Mouse (Mus musculus) adrenal gland, postnatal 4 days (tissue): ENCODE measurements around the gene Arnt2. TPM values are rescaled to one million over a fixed set of nuclear protein-coding genes. Genes with fewer than 3 reads are reported as not detected.
A peak's percentile ranks its signal among the peaks of the same experiment; 100 is the strongest.

Experiments
- DNase-seq, 2 experiments: peaks; one replicate each; pipeline ENCODE4 v3.0.0; 2021 to 2022; ENCODE audit warnings: low spot score in 2 of 2, mixed read lengths in 2 of 2
- long read RNA-seq, 2 experiments: library from polyadenylated mRNA; stranded (forward); transcript quantifications; one replicate each; pipeline ENCODE4 v2.0.0; 2021
- total RNA-seq, 2 experiments: library from RNA; stranded (reverse); gene quantifications; 2 replicates each; pipeline ENCODE4 v1.2.3; 2021

The Arnt2 gene
- 10 to 100 TPM; 57.8 to 62.5 TPM for total RNA-seq
- long read RNA-seq, experiment 1, full-length matches to known transcripts: 4 of 15 reads
- long read RNA-seq, experiment 1, partial matches to known transcripts: 1 of 15 reads
- long read RNA-seq, experiment 1, other reads (novel, unspliced or antisense): 10 of 15 reads
- long read RNA-seq, experiment 2, partial matches to known transcripts: 2 of 21 reads
- long read RNA-seq, experiment 2, other reads (novel, unspliced or antisense): 19 of 21 reads

DNA sequence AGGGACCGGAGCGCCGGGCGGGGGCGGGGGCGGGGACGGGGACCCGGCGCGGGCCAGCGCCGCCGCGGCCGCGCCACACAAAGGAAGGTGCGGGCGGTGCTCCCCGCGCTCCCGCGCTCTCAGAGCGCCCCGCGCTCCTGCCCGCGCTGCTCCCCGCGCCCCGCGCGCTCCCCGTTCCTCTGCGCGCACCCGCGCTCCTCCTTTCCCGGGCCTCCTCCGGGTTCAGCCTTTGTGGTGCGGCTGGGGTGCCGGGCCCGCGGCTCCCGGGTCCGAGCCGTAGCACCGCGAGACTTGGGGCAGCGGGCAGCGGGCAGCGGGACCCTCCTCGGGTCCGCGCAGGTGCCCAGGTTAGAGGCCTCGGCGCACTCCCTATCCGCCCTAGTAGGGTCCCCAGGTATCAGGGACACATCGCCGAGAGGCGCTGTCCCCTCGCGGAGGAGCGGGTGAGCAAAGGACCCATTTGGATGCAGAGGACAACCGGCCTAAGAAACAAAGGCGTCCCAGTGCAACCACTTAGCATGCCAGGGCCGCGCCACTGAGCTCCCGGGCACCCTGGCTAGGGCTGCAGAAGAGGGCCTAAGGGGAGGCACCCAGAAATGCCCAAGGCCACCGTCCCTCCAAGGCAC lies at the start of gene Arnt2:
Gene Arnt2 (minus strand): TSS at position 281 of the 626 bp plus-strand sequence.
- DNase-seq: peak; percentile 5 to 16

DNA sequence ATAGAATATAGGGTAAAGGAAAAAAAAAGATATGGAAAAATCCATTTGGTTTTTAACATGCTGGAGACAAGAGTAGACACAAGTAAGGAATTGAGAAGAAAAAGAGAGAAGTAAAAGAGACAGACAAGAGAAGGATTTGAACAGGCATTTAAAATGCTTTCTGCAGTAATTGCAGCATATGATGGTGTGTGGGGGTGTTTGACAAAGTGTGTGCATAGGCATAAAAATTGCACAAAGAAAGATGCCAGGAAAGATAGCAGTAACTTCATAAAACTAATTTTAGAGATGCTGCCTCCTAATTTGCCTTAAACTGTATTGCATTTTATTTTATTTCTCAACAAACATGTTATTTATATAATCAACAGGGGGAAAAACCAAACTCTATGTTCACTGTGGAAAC lies 41.7 kb upstream of the Arnt2 start:
- no peak for DNase-seq

DNA sequence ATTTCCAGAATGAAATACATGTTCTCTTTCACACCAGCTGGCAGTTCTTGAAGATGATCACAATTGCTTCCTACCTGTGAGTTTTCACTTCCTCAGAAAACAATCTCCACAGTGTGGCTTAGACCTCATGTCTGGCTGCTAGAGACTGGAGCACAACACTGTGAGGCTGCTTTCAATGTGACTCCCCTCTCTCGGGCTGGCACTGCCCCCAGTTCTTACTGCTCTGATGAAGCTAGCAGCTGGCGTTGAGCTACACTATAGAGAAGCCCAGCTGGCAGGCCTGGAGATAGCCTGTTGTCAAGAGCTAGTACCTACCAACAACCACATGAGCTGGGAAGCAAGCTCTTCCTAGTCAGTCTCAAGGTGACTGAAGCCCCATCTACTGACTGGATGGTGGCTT lies 39.1 kb upstream of the Arnt2 start:
- DNase-seq: no peak

DNA sequence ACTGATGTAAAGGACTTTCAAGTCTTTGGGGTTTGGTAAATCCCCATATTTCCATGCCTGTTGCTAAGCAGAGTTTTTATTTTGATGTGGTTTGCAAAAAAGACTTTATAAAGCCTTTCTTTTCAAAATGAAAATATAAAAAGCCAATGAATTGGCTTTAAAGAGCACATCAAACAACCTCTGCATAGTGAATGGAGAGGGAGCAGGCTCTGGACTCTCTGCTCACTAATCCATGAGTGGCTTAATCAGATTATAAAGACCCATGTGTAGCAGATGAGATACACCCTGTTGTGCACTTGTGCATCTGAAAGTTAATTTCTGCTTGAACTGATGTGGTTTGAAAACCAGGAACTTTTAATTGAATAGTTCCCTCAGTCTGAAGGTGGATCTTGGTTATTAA lies 38.5 kb upstream of the Arnt2 start:
- no peak for DNase-seq

DNA sequence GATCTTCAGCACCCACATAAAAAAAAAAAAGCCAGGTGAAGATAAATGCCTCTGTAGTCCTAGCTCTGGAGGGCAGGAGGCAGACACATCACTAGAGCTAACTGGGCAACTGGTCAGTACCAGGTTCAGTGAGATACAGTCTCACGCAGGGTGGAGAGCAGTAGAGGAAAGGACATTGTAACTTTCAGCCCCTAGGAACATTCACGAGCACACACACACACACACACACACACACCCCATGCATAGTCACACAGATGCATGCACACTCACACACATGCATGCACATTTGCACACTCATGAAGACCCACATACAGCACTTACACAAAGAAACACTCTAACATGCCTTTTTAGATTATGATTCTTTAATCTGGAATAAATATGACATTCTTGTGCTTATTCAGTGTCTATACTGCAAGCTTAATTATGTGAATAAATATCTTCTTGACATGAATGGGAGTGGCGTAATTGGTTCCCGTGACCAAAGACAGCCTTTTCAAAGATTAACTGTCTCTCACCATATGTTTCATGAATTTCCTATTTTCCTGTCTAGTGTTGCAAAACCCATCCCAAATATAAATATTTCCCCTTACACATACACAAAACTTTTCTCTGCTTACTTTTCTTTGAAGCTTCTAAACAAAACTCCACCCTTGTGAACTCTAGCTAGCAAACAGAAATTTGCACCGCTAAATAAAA lies 37.9 kb upstream of the Arnt2 start:
- no peak for DNase-seq

DNA sequence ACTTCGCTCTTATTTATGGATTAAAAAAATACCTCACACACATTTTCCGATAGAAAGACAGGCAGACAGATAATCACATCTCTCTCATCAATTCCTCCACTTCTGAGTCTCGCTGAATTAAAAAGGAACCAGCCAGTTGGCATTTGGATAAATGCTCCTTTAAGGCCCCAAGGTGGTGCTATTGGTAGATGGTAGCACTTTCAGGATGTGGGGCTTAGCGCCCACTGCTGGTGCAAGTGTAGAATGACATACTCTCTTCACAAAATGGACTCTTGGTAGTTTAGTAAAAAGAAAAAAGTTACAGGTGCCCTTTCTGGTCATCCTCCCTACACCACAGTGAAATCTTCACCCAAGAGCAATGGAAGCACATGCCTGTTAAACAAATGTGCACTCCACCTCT lies 37.1 kb upstream of the Arnt2 start:
- DNase-seq: peak in 1 of 2 experiments; percentile 24

DNA sequence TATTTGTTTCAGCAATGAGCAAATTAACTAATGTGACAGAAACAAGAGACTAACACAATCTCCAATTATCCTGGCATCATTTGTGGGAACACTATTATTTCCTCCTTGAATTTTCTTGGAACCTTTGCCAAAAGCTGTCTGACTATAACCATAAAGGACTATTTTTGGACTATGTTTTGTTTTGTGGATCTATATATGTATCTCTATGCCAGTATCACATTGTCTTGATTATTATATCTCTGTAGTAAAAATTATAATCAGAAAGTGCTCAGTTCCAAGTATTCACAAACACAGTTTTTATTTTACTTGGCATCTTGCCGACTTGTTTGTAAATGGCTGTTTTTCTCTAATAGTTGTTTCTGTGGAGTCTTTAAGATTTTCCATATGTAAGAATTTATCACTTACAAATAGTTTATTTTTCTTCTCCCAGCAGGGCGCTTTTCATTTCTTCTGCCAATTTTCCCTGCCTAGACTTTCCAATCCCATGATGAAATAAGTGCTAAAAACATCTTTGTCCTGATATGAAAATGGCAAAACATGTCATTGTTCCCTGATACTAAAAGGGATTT lies 32.5 kb upstream of the Arnt2 start:
- DNase-seq: no peak

DNA sequence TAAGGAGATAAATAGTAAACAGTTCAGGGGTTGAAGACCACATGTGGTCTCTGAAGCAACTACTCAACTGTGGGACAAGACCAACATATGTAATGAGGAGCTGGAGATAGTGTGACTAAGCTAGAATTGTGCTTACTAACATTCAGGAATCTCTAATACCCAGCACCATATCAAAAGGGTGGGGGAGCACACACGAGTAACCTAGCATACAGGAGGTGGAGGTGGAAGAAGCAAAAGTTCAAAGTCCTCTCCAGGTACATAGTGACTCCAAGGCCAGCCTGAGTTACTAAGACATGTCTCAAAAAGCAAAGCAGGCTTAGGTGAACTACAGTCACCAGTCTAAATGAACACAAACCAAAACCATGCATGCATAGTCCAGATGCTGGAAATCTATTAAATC lies 29.6 kb upstream of the Arnt2 start:
- DNase-seq: no peak

DNA sequence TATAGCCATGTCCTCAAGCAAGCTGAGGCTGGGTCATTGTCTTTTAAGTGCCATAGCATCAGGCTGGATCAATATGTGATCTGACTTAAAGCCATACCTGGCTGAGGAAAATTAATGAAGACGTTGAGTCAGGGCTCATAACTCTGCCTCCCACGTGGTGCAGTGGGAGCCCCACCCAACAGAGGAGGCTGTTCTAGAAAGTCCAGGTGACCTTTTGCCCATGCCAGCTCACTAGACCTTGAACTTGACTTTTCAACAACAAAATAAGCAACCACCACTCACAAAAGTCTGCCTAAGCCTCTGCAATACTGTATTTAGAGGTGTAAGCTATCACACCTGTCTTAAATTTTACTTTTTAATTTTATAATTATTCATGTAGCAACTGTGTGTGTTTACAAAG lies 24.9 kb upstream of the Arnt2 start:
- DNase-seq: no peak

DNA sequence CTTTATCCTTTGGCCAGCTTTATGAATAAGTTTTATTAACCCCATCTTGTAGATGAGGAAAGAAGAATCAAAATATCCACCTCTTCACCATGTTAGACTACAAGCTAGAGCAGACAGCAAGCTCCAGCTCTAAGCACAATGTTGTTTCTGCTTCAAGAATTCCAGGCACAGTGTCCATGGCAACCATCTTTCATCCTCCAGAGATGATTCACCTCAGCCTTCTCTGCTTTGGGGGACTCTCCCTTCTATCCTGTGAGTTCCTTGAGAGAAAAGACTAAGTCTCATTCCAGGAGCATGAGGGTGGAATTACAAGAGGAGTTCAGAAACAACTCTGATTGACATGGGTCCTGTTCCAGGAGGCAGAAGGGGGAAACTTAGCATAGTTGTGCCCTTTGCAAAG lies 22.2 kb upstream of the Arnt2 start:
- no peak for DNase-seq

DNA sequence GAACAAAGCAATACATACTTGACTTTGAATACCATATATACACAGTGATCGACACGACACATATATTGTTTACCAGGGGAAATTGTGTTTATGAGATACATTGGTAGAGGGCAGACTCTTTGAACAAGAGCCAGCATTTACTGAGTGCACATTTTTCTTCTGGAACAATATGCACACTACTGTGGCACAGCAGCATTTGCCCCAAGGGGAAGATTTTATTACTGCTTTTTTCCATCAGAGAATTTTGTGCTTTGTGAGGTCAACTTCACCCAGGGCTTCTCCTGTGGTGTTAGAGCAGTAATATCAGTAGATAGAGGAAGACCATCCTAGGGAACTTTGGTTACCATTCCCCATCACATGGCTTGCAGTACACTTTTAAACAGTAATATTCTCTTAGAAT lies 17.2 kb upstream of the Arnt2 start:
- no peak for DNase-seq

DNA sequence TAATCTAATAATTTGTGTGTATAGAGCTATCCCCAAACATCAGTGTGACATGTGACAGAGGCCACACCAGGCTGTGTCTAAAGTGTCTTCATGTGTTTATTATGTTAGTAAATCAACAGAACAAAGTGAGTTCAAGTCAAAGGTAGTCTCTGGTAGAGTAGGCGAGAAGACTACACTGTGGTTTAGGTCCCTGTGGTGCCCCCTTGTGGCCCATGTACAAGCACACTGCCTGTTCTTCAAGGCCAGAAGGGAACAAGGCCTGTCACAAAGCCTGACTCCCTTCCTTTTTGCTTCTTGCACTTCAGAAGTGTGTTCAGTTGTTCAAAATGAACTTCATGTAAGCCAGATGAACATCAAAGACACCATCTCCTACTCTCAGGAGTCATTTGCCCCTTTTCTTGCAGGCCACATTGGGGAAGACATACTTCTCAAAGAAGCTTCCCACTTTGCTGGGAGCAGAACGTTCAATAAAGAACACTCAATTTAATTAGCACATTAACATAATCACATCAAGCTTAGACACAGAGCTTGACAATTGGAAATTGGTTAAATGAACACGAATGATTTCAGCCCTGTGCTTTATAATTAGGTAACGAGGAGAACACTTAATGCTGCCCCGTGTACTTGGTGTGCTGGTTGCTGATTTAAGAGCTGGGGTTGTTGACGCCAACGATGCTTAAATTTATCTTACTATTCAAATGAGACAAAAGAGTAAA lies 14.9 kb upstream of the Arnt2 start:
- DNase-seq: no peak

DNA sequence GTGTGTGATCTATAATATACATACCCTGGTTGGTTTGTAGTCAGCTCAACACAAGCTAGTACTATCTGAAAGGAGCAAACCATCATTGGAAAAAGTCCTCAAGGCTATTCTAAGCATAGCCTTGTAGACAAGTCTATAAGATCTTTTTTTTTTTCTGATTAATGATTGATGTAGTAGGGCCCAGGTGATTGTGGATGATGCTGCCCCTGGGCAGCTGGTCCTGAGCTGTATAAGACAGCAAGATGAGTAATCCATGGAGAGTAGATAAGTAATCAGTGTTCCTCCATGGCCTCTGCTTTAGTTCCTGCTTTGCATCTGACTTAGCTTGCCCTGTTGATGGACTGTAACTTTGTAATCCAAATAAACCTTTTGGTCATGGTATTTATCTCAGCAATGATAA lies 11.8 kb upstream of the Arnt2 start:
- no peak for DNase-seq

DNA sequence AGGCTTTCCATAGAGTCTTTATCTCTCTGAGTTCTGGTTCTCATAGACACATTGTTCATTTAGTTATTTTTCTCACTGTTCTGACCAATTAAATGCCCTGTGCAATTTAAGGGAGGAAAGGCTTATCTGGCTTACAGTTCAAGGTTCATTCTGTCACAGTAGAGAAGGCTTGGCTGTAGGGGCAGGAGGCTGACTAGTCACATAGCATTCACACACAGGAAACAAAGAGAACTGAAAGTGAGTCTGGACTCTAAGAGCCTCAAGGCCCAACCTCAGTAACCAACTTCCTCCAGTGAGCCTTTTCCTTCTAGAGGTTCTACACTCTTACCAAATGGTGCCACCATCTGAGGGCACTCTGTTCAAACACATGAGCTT lies 11.3 kb upstream of the Arnt2 start:
- no peak for DNase-seq

DNA sequence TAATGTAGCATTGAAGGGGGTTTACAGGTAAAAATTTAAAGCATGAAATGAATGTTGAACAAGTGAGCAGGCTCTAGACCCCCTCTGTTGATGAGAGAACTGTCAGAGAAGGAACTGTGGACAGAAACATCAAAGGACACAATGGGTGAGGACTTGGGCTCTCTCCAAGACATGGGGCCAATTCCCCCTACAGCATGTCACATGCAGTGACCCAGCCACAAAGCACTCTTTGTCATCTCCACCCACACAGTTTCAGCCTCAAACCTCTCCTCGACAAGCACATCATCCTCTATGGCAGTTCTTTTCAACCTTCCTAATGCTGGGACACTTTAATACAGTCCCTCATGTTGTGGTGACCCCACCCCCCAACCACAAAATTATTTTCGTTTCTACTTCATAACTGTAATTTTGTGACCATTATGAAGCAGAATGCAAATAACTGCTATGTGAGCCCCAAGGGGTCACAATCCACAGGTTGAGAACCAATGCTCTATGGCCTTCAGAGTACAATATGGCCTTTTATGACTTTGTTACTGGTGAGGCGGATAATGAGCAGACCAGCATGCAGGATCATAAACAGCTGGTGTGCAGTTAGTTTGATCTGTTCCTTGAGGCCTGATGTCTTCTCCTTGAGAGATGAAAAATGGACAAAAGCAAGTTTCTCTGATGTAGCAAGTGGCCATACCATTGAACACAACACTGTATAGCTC lies 10.8 kb upstream of the Arnt2 start:
- no peak for DNase-seq

DNA sequence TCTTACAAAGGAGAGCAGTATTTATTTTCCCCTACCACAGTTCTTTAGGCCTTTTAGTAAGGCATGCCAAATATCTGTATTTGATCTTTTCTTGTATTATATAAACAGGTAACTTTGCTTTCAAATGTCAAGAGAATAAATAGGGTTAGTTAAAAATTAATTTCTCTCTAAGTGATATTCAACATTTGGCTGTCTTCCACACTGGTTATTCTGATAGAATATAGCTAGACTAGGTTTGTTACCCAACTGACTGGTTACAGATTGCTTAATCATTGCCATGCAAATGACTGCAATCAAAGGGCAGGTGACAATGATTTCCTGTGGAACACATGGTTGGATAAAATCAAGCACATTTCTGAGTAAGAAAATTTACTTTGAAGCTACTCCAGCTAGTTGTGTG lies 7.5 kb upstream of the Arnt2 start:
- DNase-seq: no peak

DNA sequence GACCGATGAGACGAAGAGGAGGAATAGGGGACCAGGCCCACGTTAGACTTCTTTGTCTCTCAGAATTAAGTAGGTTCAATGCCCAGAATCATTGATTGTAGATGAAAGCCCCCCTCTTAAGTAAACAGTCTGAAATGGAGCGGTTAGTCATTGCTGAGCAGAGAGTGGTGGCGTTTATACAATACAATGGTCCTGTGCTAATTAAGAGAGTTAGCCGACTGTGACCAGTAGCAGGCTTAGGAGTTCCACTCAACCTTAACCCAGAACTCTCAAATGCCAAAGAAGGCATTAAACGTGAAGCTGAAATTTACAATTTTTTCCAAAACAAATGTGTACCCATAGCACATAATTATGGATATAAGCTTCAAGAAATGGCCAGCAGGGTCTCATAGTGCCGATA lies 2.6 kb upstream of the Arnt2 start:
- no peak for DNase-seq

DNA sequence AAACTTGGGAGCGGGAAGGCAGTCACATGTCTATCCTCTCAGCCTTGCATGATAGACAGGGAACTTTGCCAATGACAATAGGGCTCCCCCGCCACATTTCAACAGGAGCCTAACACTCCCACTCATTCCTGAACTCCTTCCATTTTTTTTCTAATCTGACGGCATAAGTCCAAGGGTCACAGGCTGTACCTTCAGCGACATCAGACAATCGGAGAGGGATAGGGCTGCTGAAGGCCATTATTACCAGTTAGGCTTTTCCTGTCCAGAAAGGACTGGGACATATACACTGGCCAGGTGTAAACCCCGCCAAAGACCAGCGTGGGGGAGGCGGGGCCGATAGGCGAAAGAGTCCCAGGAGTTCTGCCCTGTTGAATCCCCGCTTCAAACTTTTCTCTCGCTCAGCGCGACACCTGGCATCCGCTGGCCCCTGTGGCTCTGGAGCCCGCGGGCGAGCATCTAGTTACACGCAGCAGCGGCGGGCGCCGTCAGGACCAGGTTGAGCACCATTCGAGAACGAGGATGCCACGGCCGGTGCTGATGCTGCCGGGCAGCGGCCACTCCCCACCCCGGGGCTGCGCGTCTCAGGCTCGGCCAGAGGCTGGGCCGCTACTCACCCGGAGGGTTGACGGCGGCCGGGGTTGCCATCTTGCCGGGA lies 608 bp downstream of the Arnt2 start:
- peak; percentile 5 to 15 for DNase-seq

DNA sequence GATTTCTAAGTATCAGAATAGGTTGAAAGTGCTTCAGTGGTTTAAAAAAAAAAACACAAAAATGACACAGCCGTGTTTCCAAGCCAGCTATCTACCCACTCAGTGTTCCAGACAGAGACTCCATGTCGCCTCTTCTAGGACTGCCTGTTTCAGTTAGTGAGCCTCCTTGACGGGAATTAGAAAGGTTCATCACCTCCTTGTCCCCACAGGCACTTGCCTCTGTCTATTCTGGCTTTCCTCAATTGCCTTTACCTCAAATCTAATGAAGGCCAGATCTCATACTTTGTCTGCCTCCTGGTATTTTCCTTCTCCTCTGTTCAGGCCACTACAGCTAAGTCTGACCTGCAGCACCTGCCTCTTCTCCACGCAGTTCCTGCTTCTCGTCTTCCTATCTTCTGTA lies 1.7 kb downstream of the Arnt2 start:
- no peak for DNase-seq

DNA sequence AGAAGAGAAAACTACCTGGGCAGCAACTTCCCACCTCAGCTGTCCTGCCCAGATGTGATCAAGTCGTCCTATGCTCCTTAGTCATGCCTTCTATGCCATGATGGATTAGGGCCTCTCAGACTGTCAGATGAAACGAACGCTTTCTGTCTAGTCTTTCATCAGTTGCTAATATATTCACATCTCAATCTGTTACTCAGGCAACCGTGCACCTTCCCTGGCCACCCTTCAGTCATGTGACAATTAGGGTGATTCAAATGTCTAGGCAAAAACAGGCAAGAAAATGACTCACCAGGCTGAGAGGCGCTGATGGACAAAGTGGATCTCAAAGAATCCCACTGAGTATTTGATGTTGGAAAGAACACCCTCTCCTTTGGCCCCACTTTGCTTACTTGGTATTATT lies 6.6 kb downstream of the Arnt2 start:
- no peak for DNase-seq
